Mouse (Mus musculus): ENCODE results near the gene Znrd1.

Znrd1 gene

GRCm38 (mm10) chr17:36922715-36923114, 35.6 kb downstream of the Znrd1 start:
- no peak for DNase-seq (ENCODE audit: low spot score)

GRCm38 (mm10) chr17:36920239-36920638, 38.1 kb downstream of the Znrd1 start:
- no peak for DNase-seq (ENCODE audit: low spot score)

DNA sequence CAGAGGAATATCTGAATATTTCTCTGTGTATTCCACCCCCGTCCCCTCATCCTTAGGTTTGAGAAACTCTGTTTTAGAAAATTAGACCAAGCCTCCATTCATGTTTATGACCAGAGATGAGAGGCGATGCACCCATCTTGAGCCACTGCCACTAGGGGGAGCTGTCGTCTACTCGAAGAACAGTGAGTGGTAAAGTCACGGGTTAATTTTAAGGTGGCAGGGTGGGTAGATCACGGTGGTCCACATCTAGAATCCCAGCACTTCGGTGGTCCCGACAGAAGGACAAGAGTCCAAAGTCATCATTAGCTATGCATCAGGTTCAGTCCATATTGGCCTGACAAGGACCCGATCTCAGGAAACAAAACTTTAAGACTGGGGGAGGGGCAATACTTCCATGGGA, 43.3 kb downstream of the Znrd1 start:
- peak; percentile 45 for DNase-seq (ENCODE audit: low spot score)

DNA sequence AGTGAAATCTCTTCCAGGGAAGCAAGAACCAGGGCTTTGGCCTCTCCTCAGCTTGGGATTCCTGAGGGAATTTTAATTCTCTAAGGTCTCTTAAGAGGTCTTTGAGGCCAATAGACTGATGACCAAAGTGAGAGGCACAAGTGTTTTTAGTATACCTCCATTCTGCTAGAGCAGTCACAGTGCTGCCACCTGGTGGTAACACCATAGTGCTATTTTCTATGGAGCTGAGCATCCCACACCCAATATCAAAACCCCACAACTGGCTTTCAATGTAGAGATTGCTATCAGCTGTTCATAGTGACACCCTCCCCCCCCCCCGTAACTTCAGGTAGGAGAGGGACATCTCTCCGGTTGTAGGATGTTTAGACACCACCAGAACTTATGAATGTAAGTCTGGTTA, 44.3 kb downstream of the Znrd1 start:
- peak; percentile 70 for DNase-seq (ENCODE audit: low spot score)

- no peak for DNase-seq (ENCODE audit: low spot score)
Observed at GRCm38 (mm10) chr17:36912031-36912430, 46.3 kb downstream of the Znrd1 start.

DNA sequence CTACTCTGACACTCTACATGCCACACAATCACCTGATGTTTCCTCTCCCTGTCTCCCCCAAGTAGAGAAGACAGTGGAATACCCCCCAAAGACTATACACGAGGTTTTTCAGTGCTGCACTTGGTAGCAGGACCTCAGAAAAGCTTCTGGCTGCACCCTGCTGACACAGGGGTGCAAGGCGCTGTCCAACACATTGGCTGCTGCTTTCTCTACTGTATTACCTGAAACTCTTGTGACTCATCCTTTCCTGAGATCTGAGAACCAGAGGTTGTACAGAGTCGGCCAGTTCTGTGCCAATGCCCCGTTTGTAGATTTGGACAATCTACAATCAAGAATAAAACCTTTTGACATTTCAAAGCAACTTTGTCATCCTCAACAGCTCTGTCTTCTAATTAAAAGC, 48.6 kb downstream of the Znrd1 start:
- DNase-seq (ENCODE audit: low spot score) = no peak

- DNase-seq (ENCODE audit: low spot score) = no peak
Observed at GRCm38 (mm10) chr17:36908235-36908634, 50.1 kb downstream of the Znrd1 start.

Data from c-Kit-positive CD71-positive TER-119-positive erythroid progenitor cells, embryonic 14.5 days (primary cell).